Mouse (Mus musculus) left cerebral cortex, postnatal 36 days (tissue): ENCODE data around the gene Dleu7. TPM values are rescaled to one million over a fixed set of nuclear protein-coding genes. Genes with fewer than 3 reads are reported as not detected.

Source experiments
- DNase-seq, 2 experiments: peaks; one replicate each; pipeline ENCODE4 v3.0.0; 2021 to 2022; ENCODE audit warnings: low spot score in 2 of 2, mixed read lengths in 1 of 2
- intact Hi-C: fragments of 180-260 bp; cut with DNase I; formaldehyde crosslinking; loops from one replicate; pipeline ENCODE4 v1.15.1; 2025
- total RNA-seq, 2 experiments: library from RNA; stranded (reverse); gene quantifications; 2 replicates each; pipeline ENCODE4 v1.2.3; 2021

Dleu7 gene
- total RNA-seq, 2 experiments from 2014 or later: 5.9 to 9.8 TPM

DNA sequence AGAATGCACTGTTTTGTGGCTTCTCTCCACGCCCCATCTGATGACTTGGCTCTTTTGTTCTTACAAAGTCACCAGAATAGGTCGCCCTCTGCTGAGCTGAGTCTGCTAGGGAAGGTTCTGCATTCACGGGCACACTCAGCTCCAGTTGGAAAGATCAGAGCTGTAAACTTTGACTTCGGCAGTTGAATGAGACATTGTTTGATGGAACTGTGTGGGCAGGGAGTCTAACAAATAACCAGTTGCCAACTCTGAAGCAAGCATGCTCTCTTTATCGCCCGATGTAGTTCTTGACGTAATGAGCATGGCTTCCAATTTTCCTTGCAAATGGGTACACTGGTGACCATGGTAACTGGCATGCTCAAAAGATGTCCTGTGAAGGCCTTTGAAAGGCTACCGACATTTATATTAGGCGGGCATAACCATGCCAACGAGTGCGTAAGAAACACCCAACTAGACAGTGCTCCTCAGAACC lies 66.2 kb downstream of the Dleu7 start:
- intact Hi-C loops: no loop called here
- DNase-seq: peak; percentile 15 to 32

Other genes starting within 250 kb of the Dleu7 start
- 10 to 100 TPM; 12.3 TPM for gene Rnaseh2b, start 458 bp downstream of the Dleu7 start, total RNA-seq
- gene Gucy1b2, start 163.2 kb upstream of the Dleu7 start, total RNA-seq: under 1 TPM; 0.32 to 0.41 TPM